Mouse (Mus musculus): ENCODE data around the gene Gna14.

Gene Gna14

DNA sequence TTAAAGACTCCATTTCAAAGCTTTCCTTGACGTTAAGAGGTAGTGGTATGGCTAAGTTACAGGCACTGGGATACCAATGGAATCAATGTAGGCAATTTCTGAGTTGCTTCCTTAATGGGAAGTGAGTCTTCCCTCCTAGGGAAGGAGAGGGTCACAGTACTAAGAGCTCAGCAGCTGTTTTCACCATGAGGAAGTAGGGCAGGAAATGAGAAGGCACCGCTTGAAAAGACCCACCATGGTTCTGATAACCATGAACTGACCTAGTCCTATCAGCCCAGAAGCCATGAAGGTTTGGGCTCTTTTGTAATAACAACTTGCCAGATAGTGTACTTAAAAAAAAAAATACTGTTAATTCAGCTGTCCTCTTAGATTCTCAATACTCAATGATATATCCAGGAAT lies 20.6 kb downstream of the Gna14 start:
- no peak for DNase-seq (ENCODE audit: low spot score)

DNA sequence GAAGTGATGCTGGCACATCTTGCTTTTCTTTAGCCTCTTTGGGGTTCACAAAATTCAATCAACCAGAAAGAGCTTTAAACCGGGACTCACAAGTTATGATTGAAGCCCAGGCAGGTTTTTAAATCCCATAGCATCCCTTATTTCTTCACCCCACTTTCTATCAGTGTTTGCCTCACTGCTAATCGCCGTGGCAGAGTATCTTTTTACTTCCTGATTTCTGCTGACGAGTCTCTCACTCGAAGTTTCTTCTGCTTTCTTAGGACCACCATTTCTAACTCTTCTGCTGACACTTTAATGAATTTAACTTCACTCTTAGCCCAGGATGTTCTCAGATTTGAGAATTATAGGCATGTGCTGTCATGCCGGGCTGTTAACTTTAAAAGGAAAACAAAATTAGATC lies 21.6 kb downstream of the Gna14 start:
- no peak for DNase-seq (ENCODE audit: low spot score)

DNA sequence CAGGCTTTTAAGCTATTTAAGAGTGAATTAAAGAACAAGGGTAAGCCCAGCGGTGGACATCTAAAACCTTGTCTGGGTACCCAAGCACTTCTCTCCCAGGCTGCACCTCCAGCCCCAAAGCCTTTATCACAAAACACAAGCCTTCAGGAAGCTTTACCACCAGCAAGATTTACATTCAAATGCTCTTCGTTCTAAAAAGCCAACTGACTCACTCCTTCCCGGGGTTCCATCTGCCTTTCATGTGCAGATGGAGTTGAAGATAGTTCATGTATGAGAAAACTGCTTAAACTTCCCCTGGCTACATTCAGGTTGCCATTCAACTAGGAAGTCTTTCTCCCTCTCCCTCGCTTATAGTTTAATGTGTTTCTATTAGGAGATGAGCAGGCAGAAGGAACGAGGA lies 23.8 kb downstream of the Gna14 start:
- no peak for DNase-seq (ENCODE audit: low spot score)

DNA sequence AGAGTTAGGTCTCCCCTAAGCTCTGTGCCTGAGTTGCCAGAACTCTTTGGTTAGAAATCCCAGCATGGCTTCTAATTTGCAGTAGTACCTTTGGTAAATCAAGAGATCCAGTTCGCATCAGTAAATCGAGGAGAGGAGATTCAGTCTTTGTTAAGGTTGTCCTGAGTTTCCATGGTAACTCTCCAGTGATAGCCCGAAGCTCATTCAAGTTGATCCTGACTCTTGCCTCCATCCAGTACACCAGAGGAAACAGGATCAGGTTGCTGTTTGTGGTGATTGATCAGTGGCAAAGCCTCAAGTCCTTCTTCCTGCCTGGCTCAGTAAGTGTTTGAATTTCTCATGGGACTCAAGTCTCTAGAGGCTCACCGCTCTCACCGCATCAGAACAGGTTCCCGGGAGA lies 24.7 kb downstream of the Gna14 start:
- no peak for DNase-seq (ENCODE audit: low spot score)

DNA sequence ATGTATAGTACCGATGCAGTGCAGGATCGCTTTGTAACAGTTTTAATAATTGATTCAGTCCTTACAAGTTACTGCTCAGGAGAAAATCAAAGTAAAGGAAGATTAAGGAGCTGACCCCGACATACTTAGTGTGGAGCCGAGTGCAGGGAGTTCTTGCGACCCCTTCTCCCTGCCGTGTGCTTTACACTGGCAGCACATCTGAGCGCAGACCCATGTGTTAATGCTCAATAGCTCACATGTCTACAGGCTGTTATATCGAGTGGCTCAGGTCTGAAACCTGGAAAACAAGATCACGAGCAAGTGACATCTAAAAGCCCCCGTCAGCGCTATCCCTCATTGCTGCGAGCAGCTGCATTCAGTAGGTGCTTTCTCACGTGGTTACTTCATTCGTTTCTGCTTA lies 25.3 kb downstream of the Gna14 start:
- DNase-seq (ENCODE audit: low spot score) = no peak

DNA sequence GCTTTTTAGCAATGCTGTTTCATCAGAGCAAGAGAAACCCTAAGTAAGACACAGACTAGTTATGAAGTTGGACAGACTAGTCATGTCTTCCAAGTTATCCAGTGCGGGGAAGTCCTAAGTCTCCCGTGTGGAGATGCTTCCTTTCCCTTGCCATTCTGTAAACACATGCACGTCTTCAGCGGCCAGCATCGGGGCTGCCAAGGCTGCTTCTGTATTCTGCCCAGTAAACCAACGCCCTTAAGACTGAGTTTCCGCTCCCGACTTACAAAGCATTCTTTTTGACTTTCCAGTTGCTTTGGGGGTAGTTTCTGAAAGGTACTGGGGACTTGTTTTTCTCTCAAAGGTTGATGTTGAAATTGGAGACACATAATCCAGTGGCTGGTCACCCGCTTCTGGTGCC lies 26.9 kb downstream of the Gna14 start:
- DNase-seq (ENCODE audit: low spot score) = no peak

DNA sequence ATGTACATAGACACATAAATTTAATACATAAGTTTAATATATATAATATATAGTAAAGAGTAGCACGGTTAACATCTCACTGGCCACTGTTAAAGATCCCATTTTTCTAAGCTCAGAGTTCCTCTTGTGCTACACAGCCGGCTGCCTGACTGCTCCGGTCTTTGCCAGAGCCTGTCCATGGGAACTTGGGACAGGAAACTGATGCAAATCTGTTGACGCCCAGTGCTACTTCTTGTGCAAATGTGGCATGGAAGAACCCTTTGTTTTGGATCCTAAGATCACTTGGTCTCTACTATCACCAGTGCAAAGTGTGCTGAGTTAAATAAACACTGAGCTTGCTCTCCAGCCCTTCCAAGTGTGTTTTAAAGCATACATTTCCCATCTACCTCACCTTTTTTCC lies 29.2 kb downstream of the Gna14 start:
- DNase-seq (ENCODE audit: low spot score) = no peak

DNA sequence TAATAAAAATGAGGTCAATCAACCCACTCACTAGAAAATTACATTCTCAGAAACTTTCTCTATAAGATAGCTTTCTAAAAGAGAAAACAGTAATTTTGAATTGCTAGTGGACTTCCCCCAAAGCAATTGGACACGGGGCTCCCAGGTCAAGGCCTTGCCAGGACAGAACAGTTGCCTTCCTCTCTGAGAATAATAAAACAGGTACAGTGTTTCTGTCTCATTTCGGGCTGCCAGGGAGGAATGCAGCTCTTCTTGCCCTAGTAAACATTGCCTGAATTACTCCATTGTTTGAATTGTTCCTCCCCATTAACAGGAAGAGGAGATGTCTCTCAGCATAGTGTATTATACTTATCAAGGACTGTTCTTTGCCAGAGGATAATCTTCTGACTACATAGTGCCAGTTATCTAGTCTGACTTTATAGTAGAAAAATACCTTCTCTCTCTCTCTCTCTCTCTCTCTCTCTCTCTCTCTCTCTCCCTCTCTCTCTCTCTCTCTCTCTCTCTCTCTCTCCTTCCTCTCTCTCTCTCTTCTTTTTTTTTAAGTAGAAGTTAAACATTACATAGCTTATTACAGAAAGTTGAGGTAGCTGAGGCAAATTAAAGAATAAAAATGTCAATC lies 33.3 kb downstream of the Gna14 start:
- peak; percentile 66 for DNase-seq (ENCODE audit: low spot score)

DNA sequence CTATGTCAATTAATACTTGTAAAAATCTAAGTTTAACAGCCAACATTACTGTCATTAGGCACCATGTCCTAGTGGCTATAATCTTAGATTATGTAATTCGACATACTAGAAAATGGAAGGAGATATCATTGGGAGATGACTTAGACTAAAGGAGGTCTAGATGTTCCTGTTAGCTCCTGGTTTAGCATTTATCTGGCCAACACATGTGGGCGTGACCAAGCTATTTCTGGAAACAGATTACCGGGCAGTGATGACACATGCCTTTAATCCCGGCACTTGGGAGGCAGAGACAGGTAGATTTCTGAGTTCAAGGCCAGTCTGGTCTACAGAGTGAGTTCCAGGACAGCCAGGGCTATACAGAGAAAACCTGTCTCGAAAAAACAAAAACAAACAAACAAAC lies 37.1 kb downstream of the Gna14 start:
- no peak for DNase-seq (ENCODE audit: low spot score)

DNA sequence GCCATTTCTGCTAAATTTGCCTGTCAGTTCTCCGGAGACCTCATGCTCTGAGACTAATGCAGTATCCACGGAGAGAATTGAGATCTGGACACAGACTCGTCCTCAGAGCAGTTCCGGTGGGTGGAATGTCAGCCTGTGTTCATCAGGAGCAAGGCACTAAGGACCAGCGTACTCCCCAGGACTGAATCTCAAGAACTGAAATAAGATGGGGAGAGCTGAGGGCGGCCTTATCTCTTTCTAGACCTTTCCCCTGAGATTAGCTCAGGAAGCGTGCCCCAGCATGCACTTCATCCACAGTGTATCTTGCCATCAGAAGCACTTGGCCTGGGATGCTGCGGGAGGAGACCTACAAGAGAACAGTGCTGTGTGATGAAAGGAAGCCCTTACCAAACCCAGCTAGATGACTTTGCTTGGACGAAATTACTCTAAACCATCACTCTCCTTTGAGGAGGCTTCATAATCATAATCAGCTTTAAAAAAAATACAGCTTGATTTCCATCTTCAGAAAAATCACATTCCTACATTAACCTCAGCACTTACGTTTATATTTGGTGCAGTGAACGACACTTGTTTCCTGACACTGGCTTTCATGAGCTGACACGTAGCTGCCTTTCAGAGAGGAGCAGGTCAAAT lies 41.9 kb downstream of the Gna14 start:
- DNase-seq (ENCODE audit: low spot score) = no peak

DNA sequence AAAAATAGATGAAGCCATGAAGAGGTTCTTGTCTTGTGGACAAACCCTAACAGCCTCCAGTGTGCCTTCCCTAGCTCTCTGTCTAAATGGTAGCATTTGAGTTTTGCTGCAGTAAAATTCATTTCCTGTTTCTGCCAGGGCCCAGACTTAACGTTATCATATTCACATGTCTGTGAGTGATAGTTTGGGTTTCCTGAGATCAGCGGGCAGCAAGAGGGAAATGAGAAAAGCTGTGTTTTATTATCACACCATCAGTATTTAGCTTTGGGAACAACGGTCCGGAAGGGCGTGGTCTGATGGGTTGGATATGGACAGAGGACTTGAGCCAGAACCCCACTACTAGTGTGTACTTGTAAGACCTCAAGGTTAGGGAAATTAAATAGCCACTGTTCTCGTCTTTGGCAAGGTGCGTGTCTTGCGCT lies 42.6 kb downstream of the Gna14 start:
- no peak for DNase-seq (ENCODE audit: low spot score)

DNA sequence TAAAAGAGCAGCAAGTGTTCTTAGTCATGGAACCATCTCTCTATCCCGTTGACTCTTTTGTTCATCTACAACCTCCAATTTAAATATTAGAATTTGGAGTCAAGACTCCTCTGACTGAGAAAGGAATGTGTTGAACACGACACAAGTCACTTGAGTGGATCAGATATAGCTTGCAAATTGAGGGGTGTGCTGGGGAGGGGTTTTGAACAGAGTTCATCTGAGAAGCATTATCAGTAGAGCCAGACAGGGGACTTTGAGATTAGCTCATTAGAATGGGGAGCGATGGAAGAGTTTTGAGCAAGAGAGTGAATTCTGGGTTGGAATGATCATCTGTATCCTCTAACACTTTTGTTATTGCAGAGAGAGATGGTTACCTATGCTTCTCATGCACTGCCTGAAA lies 46.5 kb downstream of the Gna14 start:
- DNase-seq (ENCODE audit: low spot score) = no peak

DNA sequence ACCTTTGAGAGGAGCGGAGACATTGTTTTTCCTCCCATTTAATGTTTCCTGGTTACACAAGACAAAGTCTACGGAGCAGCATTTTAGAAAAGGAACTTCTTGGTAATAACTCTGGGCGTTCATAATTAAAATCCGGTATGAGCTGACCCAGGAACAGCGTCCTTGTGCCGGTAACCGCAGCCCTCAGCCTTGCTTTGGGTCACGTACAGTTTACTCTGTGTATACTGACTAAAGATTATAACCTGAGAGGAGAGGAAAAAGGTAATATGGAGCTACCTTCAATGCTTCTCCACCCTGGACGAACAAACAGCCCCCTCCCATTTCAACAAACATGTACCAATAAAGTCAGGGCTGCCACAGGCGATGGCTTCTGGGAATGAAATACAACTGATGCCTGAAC lies 48.7 kb downstream of the Gna14 start:
- DNase-seq (ENCODE audit: low spot score) = no peak

DNA sequence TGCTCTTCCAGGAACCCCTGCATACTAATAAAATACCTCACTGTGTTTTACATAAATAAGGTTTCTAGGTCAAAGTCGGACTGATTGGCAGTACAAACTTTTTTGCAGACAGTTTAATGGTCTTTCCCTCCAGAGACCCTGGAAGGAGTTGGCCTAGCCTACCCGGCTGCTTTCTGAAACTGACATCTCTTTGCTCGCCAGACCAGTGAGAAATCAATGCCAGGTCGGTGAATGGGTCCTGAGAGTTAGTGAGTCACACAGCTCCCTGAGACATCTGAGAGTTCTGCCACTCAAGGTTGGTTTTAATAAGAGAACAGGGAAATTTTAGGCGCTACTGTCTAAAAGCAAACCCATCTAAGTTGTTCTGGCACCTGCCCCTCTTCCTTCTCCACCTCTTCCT lies 49.1 kb downstream of the Gna14 start:
- no peak for DNase-seq (ENCODE audit: low spot score)

DNA sequence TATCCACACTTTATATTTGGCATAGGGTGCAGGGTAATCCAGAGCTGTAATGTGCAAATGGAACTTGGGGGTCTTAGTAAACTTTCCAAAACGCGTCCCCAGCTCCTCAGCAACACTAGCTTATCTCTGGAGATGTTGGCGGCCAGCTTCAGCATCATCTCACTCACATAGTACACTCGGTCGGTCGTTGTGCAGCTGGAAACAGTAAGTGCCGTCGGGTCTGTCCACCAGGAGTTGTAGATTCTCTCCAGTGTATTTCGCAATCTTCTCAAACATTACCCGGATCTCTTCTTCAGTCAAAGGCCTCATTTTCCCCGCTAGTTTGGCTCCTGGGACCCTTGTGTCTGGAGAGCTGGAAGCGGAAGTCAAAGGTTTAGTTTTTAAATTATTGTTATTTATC lies 55.2 kb downstream of the Gna14 start:
- no peak for DNase-seq (ENCODE audit: low spot score)

DNA sequence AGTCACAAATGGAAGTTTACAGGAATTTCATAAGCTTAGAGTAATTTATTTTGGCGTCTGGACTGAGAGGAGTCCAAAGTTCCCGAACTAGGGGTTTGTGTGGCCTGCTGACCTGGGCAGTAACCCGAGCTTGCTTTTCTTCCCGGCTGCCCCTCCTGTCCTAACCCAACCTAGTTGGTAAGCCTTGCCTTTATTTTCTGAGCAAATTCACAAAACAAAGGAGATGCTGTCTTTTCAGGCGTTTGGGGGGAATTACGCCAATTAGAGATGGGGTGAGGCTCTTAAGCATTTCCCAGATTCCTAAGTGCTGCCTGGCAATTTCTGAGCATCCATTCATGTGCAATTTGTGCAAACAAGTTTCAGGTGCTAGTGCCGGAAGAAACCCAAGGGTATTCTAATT lies 55.9 kb downstream of the Gna14 start:
- no peak for DNase-seq (ENCODE audit: low spot score)

DNA sequence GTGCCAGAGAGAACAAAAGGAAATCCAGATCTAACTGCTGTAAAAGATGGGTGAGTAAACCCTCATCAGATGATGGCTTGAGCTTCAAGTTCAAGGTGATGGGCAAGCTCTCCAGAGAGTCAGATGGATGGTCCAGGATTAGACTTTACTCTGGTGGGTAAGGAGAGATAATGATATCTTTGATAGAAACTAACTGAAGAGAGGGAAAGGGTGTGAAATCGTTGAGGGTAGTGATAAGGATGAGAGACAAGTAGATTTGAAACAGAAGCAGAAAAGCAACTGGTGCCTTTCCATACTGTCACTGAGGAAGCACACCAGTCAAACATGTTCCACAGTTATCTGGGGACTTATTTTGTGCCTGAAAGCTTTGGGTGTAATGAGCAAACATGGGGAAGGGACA lies 56.9 kb downstream of the Gna14 start:
- DNase-seq (ENCODE audit: low spot score) = no peak

DNA sequence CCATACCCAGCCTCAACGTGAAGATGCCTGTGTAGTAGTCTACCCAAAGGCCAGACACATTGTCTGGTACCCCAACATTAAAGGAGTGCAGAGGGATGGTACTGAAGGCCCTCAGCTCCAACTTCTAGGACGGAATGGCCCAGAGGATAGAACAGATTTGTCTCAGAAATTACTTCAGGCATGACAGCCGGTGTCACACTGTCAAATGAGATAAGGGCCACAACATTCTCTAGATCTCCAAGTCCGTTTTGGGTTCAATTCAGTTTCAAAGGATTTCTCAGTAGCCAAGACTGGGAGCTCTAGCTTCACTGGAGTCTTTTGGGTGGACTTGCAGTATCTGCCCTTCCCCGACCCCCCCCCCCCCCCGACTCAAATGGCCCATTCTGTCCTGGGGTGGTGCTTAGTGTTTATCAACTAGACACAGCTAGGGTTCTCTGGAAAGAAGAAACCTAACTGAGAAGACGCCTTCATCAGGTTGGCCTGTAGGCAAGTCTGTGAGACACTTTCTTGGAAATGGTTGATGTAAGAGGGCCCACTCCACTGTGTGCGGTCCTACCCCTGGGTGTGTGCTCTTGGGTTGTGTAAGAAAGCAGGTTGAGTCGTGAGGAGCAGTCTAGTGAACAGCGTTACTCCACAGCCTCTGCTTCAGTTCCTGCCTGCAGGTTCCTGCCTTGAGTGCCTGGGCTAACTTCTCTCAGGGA lies 59.4 kb downstream of the Gna14 start:
- DNase-seq (ENCODE audit: low spot score) = no peak

DNA sequence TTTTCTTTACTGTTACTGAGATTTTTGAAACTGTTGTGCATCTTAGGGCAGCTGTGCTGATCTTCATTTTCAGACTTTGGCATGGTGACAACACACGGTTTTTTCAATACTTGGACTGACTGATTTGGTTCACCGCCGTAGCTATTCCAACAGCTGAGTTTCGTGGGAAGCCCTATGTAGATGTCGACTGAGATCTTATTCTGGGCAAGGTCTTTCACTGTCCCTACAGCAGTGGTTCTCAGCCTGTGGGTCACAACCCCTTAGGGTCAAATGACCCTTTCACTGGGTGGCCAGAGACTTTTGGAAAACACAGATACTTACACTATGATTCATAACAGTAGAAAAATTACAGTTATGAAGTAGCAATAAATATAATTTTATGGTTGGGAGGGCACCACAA lies 60.5 kb downstream of the Gna14 start:
- DNase-seq (ENCODE audit: low spot score) = no peak

DNA sequence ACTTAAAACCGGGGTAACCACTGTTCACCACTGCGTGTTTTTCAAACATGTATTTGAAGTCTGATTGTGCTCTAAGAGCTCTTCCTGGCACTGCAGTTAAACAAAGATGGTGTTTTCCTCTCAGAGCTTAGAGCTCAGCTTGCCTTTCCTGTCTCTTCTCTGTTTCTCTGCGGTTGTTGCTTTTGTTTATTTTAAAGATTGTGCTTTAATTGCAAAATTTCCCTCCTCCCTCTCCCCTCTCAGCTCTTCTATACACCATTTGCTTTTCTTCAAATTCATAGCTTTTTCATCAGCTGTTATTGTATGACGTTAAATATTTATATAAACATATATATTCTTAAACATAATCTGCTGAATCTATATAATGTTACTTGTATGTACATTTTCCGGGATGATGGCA lies 66.5 kb downstream of the Gna14 start:
- DNase-seq (ENCODE audit: low spot score) = no peak

DNA sequence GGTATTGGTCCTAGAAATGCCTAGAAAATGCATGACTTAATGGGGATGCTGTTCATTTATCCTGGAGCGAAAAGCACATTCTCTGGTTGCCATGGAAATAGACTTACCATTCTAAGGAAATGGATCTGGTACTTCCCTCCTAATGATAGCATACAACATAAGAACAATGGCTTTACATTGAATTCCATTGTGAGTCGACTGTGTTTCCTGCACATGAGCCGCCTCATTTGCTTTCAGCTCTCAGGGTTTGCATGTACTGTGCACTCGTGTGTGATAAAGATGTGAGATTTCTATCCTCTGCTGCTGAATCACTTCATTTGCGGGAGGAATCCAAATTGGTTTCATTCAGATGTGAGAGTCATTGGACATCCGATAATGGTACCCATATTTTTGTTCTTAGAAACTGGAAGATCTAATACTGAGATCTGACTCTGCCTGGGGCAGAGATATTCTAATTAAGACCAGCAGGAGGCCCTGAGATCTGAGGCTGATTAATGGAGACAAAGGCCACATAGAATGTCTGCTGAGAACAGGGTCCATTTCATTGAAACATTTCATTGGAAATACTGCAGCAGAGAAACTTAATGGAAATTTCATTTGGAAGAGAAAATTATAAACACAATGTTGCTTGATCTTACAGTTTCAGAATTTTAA lies 71.3 kb downstream of the Gna14 start:
- no peak for DNase-seq (ENCODE audit: low spot score)

DNA sequence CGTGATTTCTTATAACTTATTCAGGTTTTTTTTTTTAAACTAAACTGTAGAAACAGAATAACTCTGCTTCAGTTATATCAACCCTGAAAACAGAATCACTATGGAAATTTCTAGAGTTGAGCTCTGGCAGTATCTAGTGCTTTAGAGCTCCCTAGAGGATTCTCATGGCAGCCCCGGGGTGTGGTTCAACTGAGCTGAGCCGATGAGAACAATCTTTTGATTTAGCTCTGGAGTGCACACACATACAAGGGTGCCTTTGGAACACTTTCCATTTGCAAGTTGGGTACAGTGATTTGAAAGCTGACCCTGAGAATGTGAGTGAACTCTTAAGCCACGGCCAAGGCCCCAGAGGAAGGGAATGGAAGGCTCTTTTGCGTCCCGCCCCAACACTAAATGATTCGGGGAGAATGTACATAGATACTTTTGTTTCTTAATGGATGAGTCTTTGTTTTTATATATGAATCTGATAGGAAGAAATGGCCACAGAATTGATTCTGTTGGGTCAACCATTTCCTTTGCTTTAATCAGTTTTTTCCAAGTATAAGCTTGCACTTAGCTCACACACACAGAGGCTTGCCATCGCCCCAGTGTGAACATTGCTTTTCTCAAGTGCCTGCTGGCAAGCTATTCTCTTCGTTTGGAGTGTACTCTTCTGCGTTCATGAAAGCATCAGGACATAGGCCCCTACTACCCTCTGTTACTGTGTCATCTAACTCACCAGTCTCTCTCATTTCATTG lies 75.0 kb downstream of the Gna14 start:
- no peak for DNase-seq (ENCODE audit: low spot score)

DNA sequence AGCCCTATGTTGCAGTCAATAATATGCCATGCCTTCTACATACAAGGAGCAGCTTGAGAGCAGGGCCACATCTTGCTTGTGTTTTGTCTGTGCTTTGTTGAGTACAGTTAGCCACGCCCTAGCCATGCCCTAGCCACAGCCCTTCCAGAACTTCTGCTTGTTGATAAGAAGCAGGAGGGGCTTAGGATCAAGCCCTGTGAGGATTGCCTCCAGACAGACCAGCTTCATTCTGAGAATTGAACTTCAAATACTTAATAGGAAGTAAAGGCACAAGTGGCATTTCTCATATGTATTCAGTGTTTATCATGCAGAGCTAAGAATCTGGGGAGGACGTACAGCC lies 75.5 kb downstream of the Gna14 start:
- DNase-seq (ENCODE audit: low spot score) = no peak

All from testis, postnatal 14 days (tissue).